Mouse (Mus musculus) fibroblast of lung, adult 2 months (primary cell): ENCODE measurements around the gene Cpa4.
A peak's percentile ranks its signal among the peaks of the same experiment; 100 is the strongest.

Experiments
- DNase-seq: peaks from one replicate; pipeline ENCODE4 v3.0.0-alpha.2; 2011; ENCODE audit warnings: low read depth

Cpa4 gene

DNA sequence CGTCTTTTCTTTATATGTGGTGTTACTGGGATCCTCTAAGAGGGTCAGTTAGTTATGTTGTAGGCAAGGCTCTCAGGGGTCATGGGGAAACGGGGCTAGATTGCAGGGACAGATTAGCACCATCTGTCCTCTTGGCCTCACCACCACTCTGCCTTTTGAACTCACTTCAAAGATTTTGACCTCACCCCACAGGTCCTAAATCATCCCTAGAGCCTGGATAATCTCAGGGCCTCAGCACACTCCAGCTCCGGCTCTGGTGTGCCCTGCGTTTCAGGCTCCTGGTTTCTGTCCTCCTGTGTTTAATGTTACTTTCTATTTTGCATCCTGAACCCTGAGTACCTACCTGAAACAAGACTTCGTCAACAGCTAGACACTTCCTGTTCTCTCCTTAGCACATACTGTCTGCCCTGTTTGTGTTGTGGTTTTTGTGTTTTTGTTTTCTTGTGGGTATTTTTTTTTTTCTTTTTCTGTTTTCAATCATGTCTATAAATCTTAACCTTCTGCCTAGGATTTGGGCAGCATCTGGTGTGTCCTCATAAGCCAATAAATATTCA lies 23.8 kb downstream of the Cpa4 start:
- no peak for DNase-seq

DNA sequence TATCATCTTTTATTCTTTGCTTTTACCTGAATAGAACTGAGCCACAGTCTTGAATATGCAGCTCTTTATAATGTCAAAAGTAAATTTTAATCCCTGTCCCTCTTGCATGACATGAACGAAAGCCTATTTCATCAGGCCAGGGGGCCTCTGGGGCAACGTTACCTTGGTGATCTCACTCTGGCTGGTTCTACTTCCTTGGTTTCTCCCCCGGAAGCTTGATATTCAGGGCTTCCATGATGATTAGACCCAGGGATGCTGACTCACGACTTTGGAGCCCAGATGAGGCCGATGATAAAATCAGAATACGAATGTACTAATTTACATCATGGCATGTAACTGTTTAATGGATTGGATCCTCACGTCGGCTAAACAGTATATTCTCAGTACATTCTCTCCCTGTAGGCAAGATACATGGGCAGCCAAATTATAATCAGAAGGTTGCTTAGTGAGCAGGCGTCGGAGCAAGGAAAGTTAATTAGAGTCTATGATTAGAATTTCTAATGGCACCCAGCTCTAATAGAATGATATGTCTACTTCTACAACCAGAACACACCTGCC lies 24.3 kb downstream of the Cpa4 start:
- no peak for DNase-seq

- DNase-seq: no peak
These were observed 26.2 kb downstream of the Cpa4 start for GRCm38 (mm10) chr6:30594364-30594763.

- no peak for DNase-seq
These were observed 28.2 kb downstream of the Cpa4 start for GRCm38 (mm10) chr6:30596230-30596898.

DNA sequence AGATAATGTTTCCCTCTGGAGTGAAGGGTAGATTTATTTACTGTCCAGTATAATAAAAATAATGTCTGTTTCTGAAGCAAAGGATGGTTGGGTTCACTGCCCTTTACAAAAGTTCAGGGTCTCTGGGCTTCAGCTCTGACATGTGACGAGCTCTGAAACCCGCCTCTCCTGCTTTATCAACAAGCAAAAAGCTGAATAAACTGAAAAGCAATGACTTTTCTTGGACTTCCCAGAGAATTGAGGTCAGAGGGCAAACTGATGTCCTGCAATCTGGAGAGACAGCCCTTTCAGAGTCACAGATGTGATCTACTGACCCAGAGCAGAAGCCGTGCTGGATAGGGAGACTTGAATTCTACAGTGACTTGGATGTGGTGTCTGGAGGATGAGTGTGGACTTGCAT lies 31.9 kb downstream of the Cpa4 start:
- no peak for DNase-seq

DNA sequence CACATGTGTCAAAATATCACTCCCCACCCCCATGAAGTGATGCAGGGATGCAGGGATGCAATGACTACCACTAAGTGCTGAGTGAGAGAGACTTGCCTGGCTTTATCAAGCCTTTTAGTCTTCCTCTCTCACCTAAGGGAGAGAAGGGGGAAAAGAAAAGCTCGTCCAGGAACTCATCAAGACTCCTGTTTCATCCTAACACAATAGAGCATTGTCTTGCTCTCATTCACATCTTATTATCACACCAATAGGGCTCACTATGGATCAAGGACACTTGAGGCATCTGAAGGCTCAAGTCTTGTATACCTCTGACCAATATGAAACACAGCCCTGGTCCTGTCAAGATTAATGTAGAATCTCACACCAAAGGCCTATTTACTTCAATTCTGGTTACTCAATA lies 32.8 kb downstream of the Cpa4 start:
- no peak for DNase-seq

GRCm38 (mm10) chr6:30604342-30604867 lies 36.2 kb downstream of the Cpa4 start:
- DNase-seq: no peak

DNA sequence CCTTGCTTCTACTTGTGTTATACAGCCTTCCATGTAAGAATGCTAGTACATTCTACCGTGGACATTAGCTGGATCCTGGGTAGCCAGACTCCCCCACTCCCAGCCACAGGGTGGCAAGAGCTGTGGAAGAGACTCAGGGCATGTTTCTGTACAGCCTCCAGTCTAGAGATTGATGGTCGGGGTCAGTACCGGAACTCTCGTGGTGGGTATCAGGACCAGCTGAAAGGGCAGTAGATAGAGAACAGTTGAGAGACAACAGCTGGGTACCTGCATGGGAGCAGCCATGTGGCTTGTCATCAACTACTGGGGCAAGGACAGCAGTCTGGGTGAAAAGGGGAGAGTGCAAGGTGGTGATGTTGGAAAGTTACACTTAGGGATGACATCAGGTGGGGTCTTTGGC lies 36.9 kb downstream of the Cpa4 start:
- DNase-seq: no peak

- DNase-seq: no peak
These were observed 37.5 kb downstream of the Cpa4 start for GRCm38 (mm10) chr6:30605672-30606071.

DNA sequence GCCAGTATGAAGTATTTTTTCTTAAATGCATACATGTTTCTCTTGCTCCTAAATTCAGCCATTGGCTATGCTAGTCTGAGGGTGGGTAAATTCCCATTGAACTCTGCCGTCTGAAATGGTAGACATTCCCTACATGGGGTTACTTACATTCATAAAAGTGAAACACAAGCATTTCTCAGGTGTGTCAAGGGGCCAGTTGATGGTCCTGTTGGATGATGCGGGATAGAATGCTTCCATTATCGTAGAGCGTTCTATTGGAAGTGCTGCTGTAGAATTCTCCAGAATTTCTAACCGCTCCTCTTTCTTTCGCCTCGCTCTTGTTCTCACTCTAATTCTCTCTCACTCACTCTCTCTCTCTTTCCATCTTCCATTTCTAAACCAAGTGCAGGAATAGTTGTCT lies 42.5 kb downstream of the Cpa4 start, which contains the start of gene Cpa5:
TSS of gene Cpa5 (plus strand) at position 301 of the 400 bp plus-strand sequence.
- no peak for DNase-seq

- DNase-seq: no peak
These were observed 43.0 kb downstream of the Cpa4 start for GRCm38 (mm10) chr6:30611212-30611611.

DNA sequence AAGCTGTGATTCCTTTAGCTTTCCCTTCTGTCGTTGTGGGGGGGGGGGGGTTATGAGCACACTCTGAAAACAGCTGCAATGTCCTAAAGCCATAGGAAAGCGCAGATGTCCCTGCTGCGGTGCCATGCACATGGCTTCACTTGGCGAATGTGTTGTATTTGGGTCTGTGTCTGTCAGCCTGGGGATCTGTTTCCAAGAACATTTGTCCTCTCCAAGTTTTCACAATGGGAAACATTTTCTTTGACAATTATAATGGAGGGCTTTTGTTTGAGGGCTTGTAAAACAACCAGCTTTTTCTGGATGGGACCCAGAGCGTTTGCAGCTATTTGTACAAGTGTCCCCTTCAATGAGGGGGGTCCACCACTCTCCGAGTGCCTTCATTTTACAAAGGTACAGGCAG lies 46.1 kb downstream of the Cpa4 start:
- no peak for DNase-seq

DNA sequence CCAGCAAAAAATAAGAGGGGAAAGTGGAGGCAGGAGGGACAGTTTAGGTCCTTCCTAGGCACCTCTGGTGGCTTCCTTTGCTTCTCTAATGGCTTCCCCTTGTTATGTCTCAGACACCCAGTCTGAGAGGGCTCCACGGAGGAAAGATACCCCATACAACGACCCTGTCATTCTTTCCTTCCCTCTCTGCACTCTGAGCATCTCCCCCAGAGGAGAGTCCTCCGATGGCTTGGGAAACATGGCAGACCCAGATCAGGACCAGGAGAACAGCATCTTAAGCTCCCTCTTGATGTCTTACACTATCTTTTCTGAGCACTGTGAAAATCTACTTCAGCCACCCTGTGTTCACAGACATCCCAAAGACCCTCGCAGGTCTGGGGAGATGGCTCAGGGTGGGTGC lies 47.6 kb downstream of the Cpa4 start:
- DNase-seq: no peak

- DNase-seq: no peak
These were observed 48.3 kb downstream of the Cpa4 start for GRCm38 (mm10) chr6:30616491-30616941.

GRCm38 (mm10) chr6:30617020-30617958 lies 49.1 kb downstream of the Cpa4 start:
- peak; percentile 28 for DNase-seq

GRCm38 (mm10) chr6:30617959-30618590 lies 49.9 kb downstream of the Cpa4 start:
- no peak for DNase-seq

GRCm38 (mm10) chr6:30618735-30619134 lies 50.6 kb downstream of the Cpa4 start:
- DNase-seq: no peak

DNA sequence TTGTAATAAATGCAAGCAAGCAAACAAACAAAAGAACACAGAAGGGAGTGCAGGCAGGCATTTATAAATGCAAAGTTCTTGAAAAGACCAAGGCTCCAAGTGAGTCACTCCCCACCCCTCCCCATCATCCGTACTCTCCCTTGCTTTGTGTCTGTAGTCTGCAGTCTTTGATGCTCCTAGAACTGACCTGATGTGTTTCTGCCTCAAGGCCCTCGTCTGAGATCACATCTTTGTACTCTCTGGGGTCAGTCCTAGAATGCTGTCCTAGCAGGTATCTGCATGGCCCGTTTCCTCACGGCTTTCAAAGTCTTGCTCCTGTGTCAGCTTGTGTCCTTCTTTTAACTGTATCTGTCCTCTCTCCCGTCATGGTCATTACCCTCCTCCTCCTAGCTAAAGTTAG lies 51.4 kb downstream of the Cpa4 start:
- DNase-seq: no peak

DNA sequence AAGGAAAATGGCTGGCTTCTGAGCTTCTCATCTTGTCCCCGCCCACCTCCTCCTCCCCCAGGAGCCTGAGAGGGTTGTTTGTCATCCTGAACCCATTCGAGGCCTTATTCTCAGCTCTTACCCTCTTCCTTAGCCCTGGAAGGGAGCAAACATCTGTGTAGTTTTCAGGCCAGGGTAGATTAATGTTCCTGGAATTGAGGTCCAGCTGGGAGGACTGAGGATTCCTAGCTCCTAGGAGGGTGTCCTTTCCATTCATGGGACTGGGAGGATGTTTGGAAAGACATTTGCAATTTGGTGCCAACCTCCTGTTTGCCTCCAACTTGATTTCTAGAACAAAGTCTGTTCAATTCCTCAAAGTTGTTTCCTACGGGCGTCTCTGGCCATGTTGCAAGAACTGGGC lies 52.4 kb downstream of the Cpa4 start:
- DNase-seq: no peak

- no peak for DNase-seq
These were observed 52.8 kb downstream of the Cpa4 start for GRCm38 (mm10) chr6:30620994-30621393.

DNA sequence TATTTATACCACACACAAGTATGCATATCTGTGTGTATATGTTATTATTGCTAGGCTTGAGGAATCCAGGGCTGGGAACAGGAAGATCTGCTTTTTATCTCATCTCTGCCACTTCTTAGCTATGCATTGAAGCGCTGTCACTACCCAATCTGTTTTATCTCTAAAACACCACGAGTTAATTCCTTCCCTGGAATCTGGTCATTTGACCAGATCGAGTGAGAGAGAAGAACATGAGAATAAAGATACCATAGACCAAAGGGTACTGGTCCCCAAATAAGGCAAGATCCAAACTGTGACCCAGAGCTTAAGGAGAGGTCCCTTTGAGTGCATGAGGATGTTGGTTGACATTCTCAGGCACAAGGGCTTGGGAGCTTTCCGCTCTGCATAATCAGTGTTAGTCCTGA lies 53.8 kb downstream of the Cpa4 start:
- no peak for DNase-seq

DNA sequence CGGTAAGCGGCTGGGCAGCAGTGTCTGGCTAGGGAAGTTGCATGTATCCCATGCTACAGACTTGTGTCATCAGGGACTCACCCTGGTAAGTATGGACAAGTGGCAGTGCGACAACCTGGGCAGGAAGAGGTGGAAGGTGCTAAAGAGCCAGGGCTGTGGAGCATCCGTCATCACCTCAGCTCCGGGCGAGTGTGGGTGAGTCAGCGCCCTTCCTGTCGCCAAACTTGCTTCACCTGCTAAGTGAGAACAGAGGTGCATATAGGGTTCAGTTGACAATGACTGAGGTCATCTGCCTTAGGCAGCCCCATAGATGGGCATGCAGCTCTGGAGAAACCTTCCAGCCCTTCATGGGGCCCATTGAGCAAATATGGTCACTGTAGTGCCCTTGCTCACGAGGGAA lies 56.6 kb downstream of the Cpa4 start:
- DNase-seq: no peak
